Mouse (Mus musculus) erythroblast, embryonic 14.5 days (primary cell): Measurements from ENCODE around the gene Pitpnm2.

Experiments
- GATA1 ChIP-seq: IDR thresholded peaks from 2 replicates; pipeline ENCODE4 v1.6.1; 2012; ENCODE audit warnings: low read length, inconsistent platforms, mixed read lengths
- TAL1 ChIP-seq: IDR thresholded peaks from 3 replicates; pipeline ENCODE4 v1.6.1; 2012; ENCODE audit warnings: low read length, inconsistent platforms, mixed read lengths

DNA sequence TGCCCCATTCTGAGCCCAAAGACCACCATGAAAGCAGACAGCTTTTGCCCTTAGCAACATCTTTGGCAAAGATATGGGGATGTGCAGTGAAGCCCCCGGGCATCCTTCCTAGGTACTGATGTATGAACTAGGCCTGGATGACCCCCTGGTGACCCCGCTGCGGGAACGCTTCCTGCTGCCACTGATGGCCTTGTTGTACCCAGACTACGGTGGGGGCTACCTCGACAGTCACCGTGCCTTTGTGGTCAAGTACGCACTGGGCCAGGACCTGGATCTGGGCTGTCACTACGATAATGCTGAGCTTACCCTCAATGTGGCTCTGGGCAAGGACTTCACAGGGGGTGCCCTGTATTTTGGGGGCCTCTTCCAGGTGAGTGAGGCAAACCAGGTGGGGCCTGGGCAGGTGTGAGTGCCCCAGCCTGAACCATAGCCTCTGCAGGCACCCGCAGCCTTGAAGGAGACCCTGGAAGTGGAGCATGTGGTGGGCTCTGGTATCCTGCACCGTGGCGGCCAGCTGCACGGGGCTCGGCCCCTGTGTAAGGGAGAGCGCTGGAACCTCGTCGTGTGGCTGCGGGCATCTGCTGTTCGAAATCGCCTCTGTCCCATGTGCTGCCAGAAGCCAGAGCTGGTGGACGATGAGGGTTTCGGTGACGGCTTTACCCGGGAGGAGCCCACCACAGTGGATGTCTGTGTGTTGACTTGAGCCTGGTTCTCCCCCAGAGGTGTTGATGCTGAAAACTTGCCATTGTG lies 135.1 kb downstream of the Pitpnm2 start:
- no peak for TF ChIP-seq GATA1
- no peak for TF ChIP-seq TAL1
